23 mouse cellular contexts compared by ENCODE assay signal in genomic region chr2:104763134-104763703, GRCm38 (mm10). TPM values are rescaled to one million over a fixed set of nuclear protein-coding genes. Genes with fewer than 3 reads are reported as not detected.
A peak's percentile ranks its signal among the peaks of the same experiment; 100 is the strongest.
DNase-seq lines count a peak whose midpoint lies in the region; ATAC-seq and TF ChIP-seq lines count a peak whose summit lies in the region.
"Had no signal": no experiment of that assay in that cellular context is flagged by ENCODE, and none has a peak within 500 bp of the region (broad histone marks: within the 10 kb centered on the region; RNA-seq: fewer than 3 reads in every experiment).

No protein-coding gene starts in this region.

- no peak; the same call in 1 of the 2 replicates for ATAC-seq in heart, embryonic 16.5 days (replicated peaks; ENCODE audit: extremely low read depth, insufficient read depth, low FRiP score)
- ATAC-seq in activated CD4-positive, CD25-positive, alpha-beta regulatory T cell, adult 4 months, result peak; percentile 66
- ATAC-seq: forebrain, embryonic 14.5 days; hindbrain, embryonic 16.5 days; midbrain, embryonic 15.5 days had no signal

- H3K27me3 ChIP-seq in heart, embryonic 16.5 days (ENCODE audit: control insufficient read depth, insufficient read depth, low read length), result no peaks in the 10 kb centered on the region
- H3K27me3 ChIP-seq in heart, embryonic 10.5 days (ENCODE audit: insufficient read depth, poor library complexity, severe bottlenecking), result no peaks in the 10 kb centered on the region
- H3K27me3 ChIP-seq in small intestine, adult 2 months (ENCODE audit: control insufficient read depth, insufficient read depth, low read length), result no peaks in the 10 kb centered on the region
- no peaks in the 10 kb centered on the region for H3K27me3 ChIP-seq in forebrain, embryonic 10.5 days (ENCODE audit: poor library complexity, severe bottlenecking)
- H3K27me3 ChIP-seq: embryonic facial prominence, embryonic 15.5 days; lung, embryonic 15.5 days; midbrain, embryonic 15.5 days had no signal

- TF ChIP-seq CTCF in small intestine, adult 2 months (IDR thresholded peaks at IDR 0.05; ENCODE audit: extremely low read depth, insufficient read length, insufficient replicate concordance, low read depth, low read length), result no peak

- H3K9me3 ChIP-seq in heart, embryonic 16.5 days (replicated peaks; ENCODE audit: control insufficient read depth, low read length), result no peaks in the 10 kb centered on the region
- no peaks in the 10 kb centered on the region for H3K9me3 ChIP-seq in heart, embryonic 10.5 days
- H3K9me3 ChIP-seq in forebrain, embryonic 10.5 days, result no peaks in the 10 kb centered on the region
- H3K9me3 ChIP-seq: embryonic facial prominence, embryonic 15.5 days; lung, embryonic 15.5 days; midbrain, embryonic 15.5 days had no signal

- H3K4me2 ChIP-seq in heart, embryonic 16.5 days (ENCODE audit: low read depth, low read length), result no peak overlapping the region
- H3K4me2 ChIP-seq: embryonic facial prominence, embryonic 15.5 days; liver, embryonic 11.5 days; lung, embryonic 15.5 days; midbrain, embryonic 15.5 days had no signal

- no peak overlapping the region for H3K9ac ChIP-seq in heart, embryonic 16.5 days (ENCODE audit: low read length)
- H3K9ac ChIP-seq: embryonic facial prominence, embryonic 15.5 days; lung, embryonic 15.5 days; midbrain, embryonic 15.5 days had no signal

- peaks cover 6% of the 10 kb centered on the region; the same call in 1 of the 2 replicates for H3K4me1 ChIP-seq in heart, embryonic 16.5 days (ENCODE audit: control insufficient read depth, insufficient read depth, low read length)
- H3K4me1 ChIP-seq in heart, embryonic 10.5 days, result 0 out of 2 replicates have a peak, but pooled peaks cover 4% of the 10 kb centered on the region
- H3K4me1 ChIP-seq in small intestine, adult 2 months (ENCODE audit: control insufficient read depth, insufficient read depth, insufficient read length, low read length), result peaks cover 3% of the 10 kb centered on the region; the same call in 1 of the 2 replicates
- no peaks in the 10 kb centered on the region for H3K4me1 ChIP-seq in forebrain, embryonic 10.5 days
- H3K4me1 ChIP-seq: embryonic facial prominence, embryonic 15.5 days; lung, embryonic 15.5 days; midbrain, embryonic 15.5 days had no signal

- peaks cover 14% of the 10 kb centered on the region; the same call in 1 of the 2 replicates for H3K36me3 ChIP-seq in heart, embryonic 16.5 days (ENCODE audit: control insufficient read depth, insufficient read depth)
- H3K36me3 ChIP-seq in heart, embryonic 10.5 days, result peaks cover 55% of the 10 kb centered on the region
- peaks cover 1% of the 10 kb centered on the region; the same call in 1 of the 2 replicates for H3K36me3 ChIP-seq in small intestine, adult 2 months (ENCODE audit: control insufficient read depth, insufficient read depth, low read length)
- peaks cover 92% of the 10 kb centered on the region for H3K36me3 ChIP-seq in forebrain, embryonic 10.5 days (replicated peaks)

- H3K4me3 ChIP-seq in heart, embryonic 16.5 days (ENCODE audit: low read length), result no peak overlapping the region
- H3K4me3 ChIP-seq in heart, embryonic 10.5 days, result no peak overlapping the region
- no peak overlapping the region for H3K4me3 ChIP-seq in small intestine, adult 2 months (ENCODE audit: low read depth, low read length)
- no peak overlapping the region for H3K4me3 ChIP-seq in forebrain, embryonic 10.5 days
- H3K4me3 ChIP-seq: embryonic facial prominence, embryonic 15.5 days; gastrocnemius, adult 2 months; heart, adult 2 months; lung, embryonic 15.5 days; midbrain, embryonic 15.5 days had no signal

- WGBS in heart, embryonic 16.5 days, result 39% methylated on average over 8 of the region's 8 CpGs
- WGBS in heart, embryonic 10.5 days, result 52% methylated on average over 8 of the region's 8 CpGs
- 40% methylated on average over 8 of the region's 8 CpGs for WGBS in small intestine, adult 2 months
- WGBS in forebrain, embryonic 10.5 days, result 84% methylated on average over 8 of the region's 8 CpGs

- H3K27ac ChIP-seq in heart, embryonic 16.5 days (ENCODE audit: low read length), result peak overlapping the region; percentile 59
- H3K27ac ChIP-seq in heart, embryonic 10.5 days, result no peak overlapping the region
- peak overlapping the region; percentile 58; the same call in 1 of the 2 replicates for H3K27ac ChIP-seq in small intestine, adult 2 months (ENCODE audit: insufficient read depth, low read depth, low read length)
- H3K27ac ChIP-seq in forebrain, embryonic 10.5 days, result no peak overlapping the region
- H3K27ac ChIP-seq: embryonic facial prominence, embryonic 15.5 days; gastrocnemius, adult 2 months; heart, adult 2 months; lung, embryonic 15.5 days; midbrain, embryonic 15.5 days had no signal

- TF ChIP-seq POLR2A in small intestine, adult 2 months (IDR thresholded peaks at IDR 0.05; ENCODE audit: low read depth, low read length), result no peak

- DNase-seq in heart, embryonic 10.5 days (ENCODE audit: low spot score), result no peak
- DNase-seq in CD4-positive helper T cell, adult 2 months (ENCODE audit: low read depth, low spot score), result peak; percentile 42
- no peak for DNase-seq in yolk sac, embryonic 10.5 days (ENCODE audit: low spot score)
- no peak for DNase-seq in left cerebral cortex, postnatal 10 days (ENCODE audit: extremely low spot score in 1 of 2, low spot score in 2 of 2)
- no peak for DNase-seq in forebrain, embryonic 10.5 days (ENCODE audit: extremely low spot score, low spot score)
- DNase-seq: cerebellum, adult 2 months; gastrocnemius, adult 2 months; heart, adult 2 months; kidney, postnatal 14 days; right cerebral cortex, postnatal 14 days; thymus, adult 18-20 months had no signal

- intact Hi-C loops in left cerebral cortex, postnatal 10 days (cut with DNase I), result no loop called here

RNA-seq across cellular contexts. Expression of gene Depdc7, which starts 20.5 kb away (rescaled TPM):
- 4.8 and 5.7 TPM in 2 replicates for polyA plus RNA-seq in heart, embryonic 16.5 days (2015; fragmentation: Nextera tagmentation; extraction: Ambion mirVana)
- 3.8 and 5.5 TPM in 2 replicates for polyA plus RNA-seq in heart, embryonic 10.5 days (2016; fragmentation: Nextera tagmentation; extraction: Ambion mirVana)
- not detected for polyA plus RNA-seq in activated CD4-positive, CD25-positive, alpha-beta regulatory T cell, adult 4 months (2017; shearing (Covaris generic))
- polyA plus RNA-seq in small intestine, adult 2 months (2012; rRNA removed), result 3.5 and 15.7 TPM in 2 replicates
- total RNA-seq in left cerebral cortex, postnatal 10 days (2021), result 1 to 10 TPM; 1.0 to 1.2 TPM
- 3.2 and 3.7 TPM in 2 replicates for polyA plus RNA-seq in forebrain, embryonic 10.5 days (2016; fragmentation: Nextera tagmentation; extraction: Ambion mirVana)

RNA-seq across cellular contexts. Expression of gene Pin1rt1, which starts 47.0 kb away (rescaled TPM):
- not detected in 2 replicates for polyA plus RNA-seq in heart, embryonic 16.5 days (2015; fragmentation: Nextera tagmentation; extraction: Ambion mirVana)
- polyA plus RNA-seq in heart, embryonic 10.5 days (2016; fragmentation: Nextera tagmentation; extraction: Ambion mirVana), result not detected in 2 replicates
- polyA plus RNA-seq in activated CD4-positive, CD25-positive, alpha-beta regulatory T cell, adult 4 months (2017; shearing (Covaris generic)), result not detected
- polyA plus RNA-seq in small intestine, adult 2 months (2012; rRNA removed), result not detected in 2 replicates
- total RNA-seq in left cerebral cortex, postnatal 10 days (2021), result not detected
- 0.12 and 0.14 TPM in 2 replicates for polyA plus RNA-seq in forebrain, embryonic 10.5 days (2016; fragmentation: Nextera tagmentation; extraction: Ambion mirVana)
- total RNA-seq: adrenal gland, adult 18-20 months; gastrocnemius, adult 2 months; heart, adult 2 months; left cerebral cortex, postnatal 14 days had no signal
- polyA plus RNA-seq: brain, embryonic 14.5 days; embryonic facial prominence, embryonic 15.5 days; forebrain, embryonic 14.5 days; heart, adult 2 months; liver, embryonic 11.5 days; lung, embryonic 15.5 days had no signal

RNA-seq across cellular contexts. Expression of gene Tcp11l1, which starts 51.2 kb away (rescaled TPM):
- polyA plus RNA-seq in heart, embryonic 16.5 days (2015; fragmentation: Nextera tagmentation; extraction: Ambion mirVana), result 28.0 and 28.9 TPM in 2 replicates
- polyA plus RNA-seq in heart, embryonic 10.5 days (2016; fragmentation: Nextera tagmentation; extraction: Ambion mirVana), result 35.0 and 36.4 TPM in 2 replicates
- 1 to 10 TPM in 1 of 2 experiments, not detected in 1; 1.3 TPM for polyA plus RNA-seq in activated CD4-positive, CD25-positive, alpha-beta regulatory T cell, adult 4 months (2017; shearing (Covaris generic))
- 1.9 and 2.4 TPM in 2 replicates for polyA plus RNA-seq in small intestine, adult 2 months (2012; rRNA removed)
- 10 to 100 TPM; 44.6 to 48.8 TPM for total RNA-seq in left cerebral cortex, postnatal 10 days (2021)
- polyA plus RNA-seq in forebrain, embryonic 10.5 days (2016; fragmentation: Nextera tagmentation; extraction: Ambion mirVana), result 54.2 and 54.7 TPM in 2 replicates

RNA-seq across cellular contexts. Expression of gene Qser1, which starts 53.3 kb away (rescaled TPM):
- polyA plus RNA-seq in heart, embryonic 16.5 days (2015; fragmentation: Nextera tagmentation; extraction: Ambion mirVana), result 5.6 and 6.2 TPM in 2 replicates
- 7.4 and 8.3 TPM in 2 replicates for polyA plus RNA-seq in heart, embryonic 10.5 days (2016; fragmentation: Nextera tagmentation; extraction: Ambion mirVana)
- 1 to 10 TPM in 1 of 2 experiments, under 1 TPM in 1; 0.93 to 1.2 TPM for polyA plus RNA-seq in activated CD4-positive, CD25-positive, alpha-beta regulatory T cell, adult 4 months (2017; shearing (Covaris generic))
- polyA plus RNA-seq in small intestine, adult 2 months (2012; rRNA removed), result 1.0 and 1.3 TPM in 2 replicates
- total RNA-seq in left cerebral cortex, postnatal 10 days (2021), result 10 to 100 TPM; 11.7 to 12.9 TPM
- polyA plus RNA-seq in forebrain, embryonic 10.5 days (2016; fragmentation: Nextera tagmentation; extraction: Ambion mirVana), result 11.5 and 11.8 TPM in 2 replicates

Comparison
In these comparisons a context has a peak if more than half of its experiments do, and no peak if none do; other contexts are left out.
1. H3K27ac ChIP-seq: peak in heart, embryonic 16.5 days (single experiment) and small intestine, adult 2 months (single experiment); none in heart, embryonic 10.5 days (single experiment) and forebrain, embryonic 10.5 days (single experiment).